Mouse (Mus musculus): ENCODE measurements around the gene Faim. TPM values are rescaled to one million over a fixed set of nuclear protein-coding genes. Genes with fewer than 3 reads are reported as not detected.

The Faim gene
- polyA plus RNA-seq, 1 experiment = 2.8 TPM

DNA sequence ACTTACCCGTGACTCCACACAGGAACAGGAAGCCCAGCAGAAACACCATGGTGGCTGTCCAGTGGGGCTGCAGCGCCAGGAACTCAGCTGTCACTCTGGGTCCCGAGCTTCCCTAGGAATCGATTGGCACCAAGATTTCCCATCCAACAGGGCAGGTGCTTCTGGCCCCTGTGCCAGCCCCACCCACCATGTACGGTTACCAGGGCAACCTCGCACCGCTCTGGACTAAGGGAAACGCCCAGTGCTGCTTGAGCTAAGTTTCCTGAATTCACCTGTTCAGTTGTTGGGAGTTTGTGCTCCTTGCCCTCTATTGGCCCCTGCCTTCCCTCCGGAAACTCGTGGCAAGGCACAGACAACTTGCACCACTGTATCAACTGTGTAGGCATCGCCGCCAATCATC lies 49.4 kb downstream of the Faim start, which contains the start of gene Gm1123:
Gene Gm1123 (minus strand): TSS at position 141 of the 400 bp plus-strand sequence.
- DNase-seq (ENCODE audit: low read depth, low spot score) = no peak

DNA sequence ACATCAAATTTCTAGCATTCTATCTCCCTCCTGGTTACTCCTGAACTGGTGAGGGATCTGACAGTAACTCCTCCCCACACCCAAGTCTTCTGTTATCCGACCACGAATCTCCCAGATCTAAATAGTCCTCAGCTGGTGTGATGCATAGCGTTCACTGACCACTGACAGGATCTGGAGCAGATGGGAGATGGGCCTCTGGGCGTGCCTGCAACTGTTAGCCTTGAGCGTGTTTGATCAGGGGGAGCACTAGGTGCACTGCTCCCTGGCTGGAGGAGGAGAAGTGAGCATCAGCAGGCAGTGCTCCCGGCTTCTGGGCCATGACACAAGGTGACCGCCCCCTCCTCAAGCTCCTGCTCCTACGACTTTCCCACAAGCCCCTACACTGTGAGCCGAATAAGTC lies 55.8 kb downstream of the Faim start:
- WGBS = 56% methylated on average over 9 of the region's 9 CpGs
- DNase-seq (ENCODE audit: low read depth, low spot score) = no peak

More for the DNA sequence above, 49.4 kb downstream of the Faim start, which contains the start of gene Gm1123:
- WGBS = 45% methylated on average over 12 of the region's 12 CpGs

DNA sequence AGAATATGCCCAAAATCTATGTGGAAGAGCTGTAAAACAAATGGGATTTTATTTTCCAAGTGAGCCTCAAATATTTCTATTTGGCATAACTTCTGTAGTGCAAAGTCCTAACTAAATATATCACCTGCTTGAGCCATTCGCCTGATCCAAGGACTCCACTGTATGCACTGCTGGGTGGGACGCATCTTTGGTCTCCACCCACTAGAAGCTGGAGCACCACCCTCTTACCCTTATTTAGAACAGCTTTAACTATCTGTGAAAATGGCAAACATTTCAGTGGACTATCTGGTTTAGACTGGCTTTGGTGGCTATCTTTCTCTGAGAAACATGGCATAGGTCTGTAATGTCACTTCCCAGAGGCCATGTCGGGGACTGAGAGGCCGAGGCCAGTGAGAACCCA lies 56.5 kb downstream of the Faim start:
- WGBS = 47% methylated on average over 4 of the region's 4 CpGs
- DNase-seq (ENCODE audit: low read depth, low spot score) = no peak

DNA sequence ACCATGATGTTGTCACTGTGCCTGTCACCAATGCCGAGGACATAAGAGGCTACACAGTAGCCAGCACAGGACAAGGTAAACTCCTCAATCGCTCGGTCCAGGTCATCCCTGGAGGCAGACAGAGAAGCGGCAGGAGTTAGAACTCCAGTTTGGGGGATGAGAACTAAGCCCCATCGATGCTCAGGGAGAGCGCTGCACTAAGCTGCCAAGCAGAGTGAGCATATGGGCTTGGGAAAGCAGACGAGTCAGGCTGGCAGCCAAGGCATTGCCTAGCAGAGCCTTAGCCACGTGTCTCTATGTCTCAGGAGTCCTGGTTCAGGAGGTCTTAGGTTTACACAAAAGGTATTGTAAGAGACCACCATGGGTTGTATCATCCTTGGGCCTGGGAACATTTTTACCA lies 58.6 kb downstream of the Faim start:
- DNase-seq (ENCODE audit: low read depth, low spot score) = no peak
- WGBS = 93% methylated on average over 8 of the region's 8 CpGs

DNA sequence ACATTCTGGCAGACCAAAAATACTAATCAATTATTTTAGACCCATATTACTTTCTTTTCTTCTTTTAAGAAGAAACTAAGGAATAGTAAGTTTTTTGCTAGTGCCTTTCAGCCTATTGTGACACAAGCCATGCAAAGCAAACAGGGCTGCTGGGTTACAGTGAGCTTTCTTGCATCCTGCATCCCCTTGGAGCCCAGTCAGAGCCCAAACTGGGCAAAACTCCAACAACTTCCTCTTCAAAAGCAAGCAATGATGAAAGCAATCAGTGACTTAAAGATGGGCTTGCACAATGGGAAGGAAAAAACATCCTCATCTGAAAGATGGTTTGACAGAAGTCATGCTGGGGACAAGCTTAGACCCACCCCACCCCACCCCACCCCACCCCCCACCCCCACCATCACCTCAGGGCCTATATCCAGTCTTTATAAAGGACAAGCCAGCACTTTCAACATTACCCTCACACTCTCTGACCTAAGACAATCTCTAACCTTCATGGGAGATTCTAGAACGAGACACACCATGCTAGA lies 62.6 kb downstream of the Faim start:
- whole genome bisulfite sequencing = 73% methylated on average over 1 of the region's 1 CpGs
- no peak for DNase-seq (ENCODE audit: low read depth, low spot score)

DNA sequence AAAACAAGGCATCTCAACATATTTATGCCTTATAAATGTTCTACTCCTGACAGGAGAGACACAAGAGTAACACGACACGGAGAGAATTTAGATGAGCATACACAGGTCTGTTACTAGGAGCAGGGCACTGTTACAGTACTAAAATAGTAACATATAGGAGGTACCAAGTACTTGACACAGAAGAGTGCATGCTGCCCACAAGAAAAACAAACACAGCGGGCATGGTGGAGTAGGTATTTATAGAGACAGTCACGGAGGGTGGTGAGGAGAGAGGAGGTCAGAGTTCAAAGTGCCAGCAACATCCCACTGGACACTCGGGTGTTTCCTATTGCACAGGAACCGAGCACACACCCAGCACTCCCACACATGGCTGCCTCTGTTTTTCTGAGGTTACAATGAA lies 63.6 kb downstream of the Faim start:
- no peak for DNase-seq (ENCODE audit: low read depth, low spot score)
- 51% methylated on average over 6 of the region's 6 CpGs for WGBS

Other genes with a start within 250 kb of the Faim start
- gene Prr23a1, start 143.9 kb upstream of the Faim start, polyA plus RNA-seq (2012; rRNA removed) = not detected in 2 replicates
- not detected in 2 replicates for gene Prr23a2, start 129.9 kb upstream of the Faim start, polyA plus RNA-seq (2012; rRNA removed)
- gene Prr23a3, start 121.6 kb upstream of the Faim start, polyA plus RNA-seq (2012; rRNA removed) = not detected in 2 replicates
- not detected in 2 replicates for gene 7420426K07Rik, start 83.3 kb upstream of the Faim start, polyA plus RNA-seq (2012; rRNA removed)
- not detected in 2 replicates for gene Foxl2, start 31.1 kb upstream of the Faim start, polyA plus RNA-seq (2012; rRNA removed)
- 298 and 304 TPM in 2 replicates for gene Gm1123, start 49.3 kb downstream of the Faim start, polyA plus RNA-seq (2012; rRNA removed)
- 2.5 and 3.4 TPM in 2 replicates for gene Pik3cb, start 154.2 kb downstream of the Faim start, polyA plus RNA-seq (2012; rRNA removed)